Mouse (Mus musculus): ENCODE results near the gene Chmp6. TPM values are rescaled to one million over a fixed set of nuclear protein-coding genes. Genes with fewer than 3 reads are reported as not detected.

The Chmp6 gene
- polyA plus RNA-seq, 1 experiment from 2014 or later = 82.0 TPM

GRCm38 (mm10) chr11:119928023-119928681 is 14.9 kb downstream of the Chmp6 start:
- H3K36me3 ChIP-seq (ENCODE audit: control insufficient read depth, insufficient read depth, low read length) = no peaks in the 10 kb centered on the region
- H3K9ac ChIP-seq (ENCODE audit: low read length) = peak overlapping the region; percentile 35; the same call in 1 of the 2 replicates
- peak overlapping the region; percentile 33 for H3K4me2 ChIP-seq (ENCODE audit: low read depth, low read length)
- peak overlapping the region; percentile 23; the same call in 1 of the 2 replicates for H3K4me3 ChIP-seq (replicated peaks; ENCODE audit: low read length)
- ATAC-seq (ENCODE audit: insufficient read depth, low FRiP score) = no peak
- no peaks in the 10 kb centered on the region for H3K27me3 ChIP-seq (ENCODE audit: control insufficient read depth, insufficient read depth, low read length)
- 44% methylated on average over 16 of the region's 16 CpGs for WGBS
- no peaks in the 10 kb centered on the region for H3K9me3 ChIP-seq (replicated peaks; ENCODE audit: control insufficient read depth, low read length)
- 0 out of 2 replicates have a peak, but pooled peaks cover 2% of the 10 kb centered on the region for H3K4me1 ChIP-seq (ENCODE audit: control insufficient read depth, insufficient read depth, low read length)
- 0 out of 2 replicates have a peak overlapping the region, but pooled peaks have one; percentile 29 for H3K27ac ChIP-seq (ENCODE audit: low read length)

- Histone ChIP-seq H3K4me3 (replicated peaks; ENCODE audit: low read length) (no peak overlapping the region), H3K27ac (ENCODE audit: low read length) (no peak overlapping the region), H3K27me3 (ENCODE audit: control insufficient read depth, insufficient read depth, low read length) (no peaks in the 10 kb centered on the region), H3K4me1 (ENCODE audit: control insufficient read depth, insufficient read depth, low read length) (0 out of 2 replicates have a peak, but pooled peaks cover 2% of the 10 kb centered on the region), H3K4me2 (ENCODE audit: low read depth, low read length) (no peak overlapping the region), H3K9ac (ENCODE audit: low read length) (no peak overlapping the region), H3K36me3 (ENCODE audit: control insufficient read depth, insufficient read depth, low read length) (no peaks in the 10 kb centered on the region), H3K9me3 (replicated peaks; ENCODE audit: control insufficient read depth, low read length) (no peaks in the 10 kb centered on the region)
- no peak for ATAC-seq (ENCODE audit: insufficient read depth, low FRiP score)
- 71% methylated on average over 6 of the region's 6 CpGs for WGBS
Measured at GRCm38 (mm10) chr11:119929603-119930265, 16.5 kb downstream of the Chmp6 start.

- Histone ChIP-seq H3K36me3 (ENCODE audit: control insufficient read depth, insufficient read depth, low read length) (no peaks in the 10 kb centered on the region), H3K4me3 (replicated peaks; ENCODE audit: low read length) (no peak overlapping the region), H3K4me2 (ENCODE audit: low read depth, low read length) (no peak overlapping the region), H3K4me1 (ENCODE audit: control insufficient read depth, insufficient read depth, low read length) (peaks cover 15% of the 10 kb centered on the region), H3K27me3 (ENCODE audit: control insufficient read depth, insufficient read depth, low read length) (no peaks in the 10 kb centered on the region), H3K9me3 (replicated peaks; ENCODE audit: control insufficient read depth, low read length) (no peaks in the 10 kb centered on the region), H3K9ac (ENCODE audit: low read length) (no peak overlapping the region), H3K27ac (ENCODE audit: low read length) (no peak overlapping the region)
- no peak for ATAC-seq (ENCODE audit: insufficient read depth, low FRiP score)
- 70% methylated on average over 10 of the region's 10 CpGs for WGBS
Measured at GRCm38 (mm10) chr11:119931809-119932208, 18.6 kb downstream of the Chmp6 start.

- ATAC-seq (ENCODE audit: insufficient read depth, low FRiP score) = no peak
- WGBS = 60% methylated on average over 4 of the region's 4 CpGs
- no peak overlapping the region for H3K27ac ChIP-seq (ENCODE audit: low read length)
Measured at GRCm38 (mm10) chr11:119933142-119933541, 19.9 kb downstream of the Chmp6 start.

GRCm38 (mm10) chr11:119933819-119934583 is 20.8 kb downstream of the Chmp6 start:
- H3K27me3 ChIP-seq (ENCODE audit: control insufficient read depth, insufficient read depth, low read length) = no peaks in the 10 kb centered on the region
- ATAC-seq (ENCODE audit: insufficient read depth, low FRiP score) = no peak
- no peaks in the 10 kb centered on the region for H3K9me3 ChIP-seq (replicated peaks; ENCODE audit: control insufficient read depth, low read length)
- no peak overlapping the region for H3K27ac ChIP-seq (ENCODE audit: low read length)
- H3K36me3 ChIP-seq (ENCODE audit: control insufficient read depth, insufficient read depth, low read length) = no peaks in the 10 kb centered on the region
- H3K4me3 ChIP-seq (replicated peaks; ENCODE audit: low read length) = no peak overlapping the region
- no peak overlapping the region for H3K9ac ChIP-seq (ENCODE audit: low read length)
- H3K4me2 ChIP-seq (ENCODE audit: low read depth, low read length) = no peak overlapping the region
- 83% methylated on average over 8 of the region's 8 CpGs for WGBS
- peaks cover 33% of the 10 kb centered on the region for H3K4me1 ChIP-seq (ENCODE audit: control insufficient read depth, insufficient read depth, low read length)

More at GRCm38 (mm10) chr11:119933142-119933541, 19.9 kb downstream of the Chmp6 start:
- no peaks in the 10 kb centered on the region for H3K27me3 ChIP-seq (ENCODE audit: control insufficient read depth, insufficient read depth, low read length)
- no peaks in the 10 kb centered on the region for H3K9me3 ChIP-seq (replicated peaks; ENCODE audit: control insufficient read depth, low read length)
- H3K9ac ChIP-seq (ENCODE audit: low read length) = 0 out of 2 replicates have a peak overlapping the region, but pooled peaks have one; percentile 5
- no peak overlapping the region for H3K4me2 ChIP-seq (ENCODE audit: low read depth, low read length)
- no peaks in the 10 kb centered on the region for H3K36me3 ChIP-seq (ENCODE audit: control insufficient read depth, insufficient read depth, low read length)
- H3K4me1 ChIP-seq (ENCODE audit: control insufficient read depth, insufficient read depth, low read length) = peaks cover 26% of the 10 kb centered on the region
- H3K4me3 ChIP-seq (replicated peaks; ENCODE audit: low read length) = no peak overlapping the region

GRCm38 (mm10) chr11:119934773-119935172 is 21.5 kb downstream of the Chmp6 start:
- Histone ChIP-seq H3K4me2 (ENCODE audit: low read depth, low read length) (no peak overlapping the region), H3K4me3 (replicated peaks; ENCODE audit: low read length) (no peak overlapping the region), H3K9me3 (replicated peaks; ENCODE audit: control insufficient read depth, low read length) (no peaks in the 10 kb centered on the region), H3K9ac (ENCODE audit: low read length) (no peak overlapping the region), H3K27ac (ENCODE audit: low read length) (no peak overlapping the region), H3K36me3 (ENCODE audit: control insufficient read depth, insufficient read depth, low read length) (no peaks in the 10 kb centered on the region), H3K27me3 (ENCODE audit: control insufficient read depth, insufficient read depth, low read length) (no peaks in the 10 kb centered on the region), H3K4me1 (ENCODE audit: control insufficient read depth, insufficient read depth, low read length) (peaks cover 41% of the 10 kb centered on the region)
- WGBS = 70% methylated on average over 8 of the region's 8 CpGs
- no peak for ATAC-seq (ENCODE audit: insufficient read depth, low FRiP score)

- Histone ChIP-seq H3K4me2 (ENCODE audit: low read depth, low read length) (no peak overlapping the region), H3K4me3 (replicated peaks; ENCODE audit: low read length) (no peak overlapping the region), H3K27ac (ENCODE audit: low read length) (peak overlapping the region; percentile 94; the same call in 1 of the 2 replicates), H3K4me1 (ENCODE audit: control insufficient read depth, insufficient read depth, low read length) (peaks cover 46% of the 10 kb centered on the region), H3K9ac (ENCODE audit: low read length) (0 out of 2 replicates have a peak overlapping the region, but pooled peaks have one; percentile 42), H3K9me3 (replicated peaks; ENCODE audit: control insufficient read depth, low read length) (no peaks in the 10 kb centered on the region), H3K36me3 (ENCODE audit: control insufficient read depth, insufficient read depth, low read length) (no peaks in the 10 kb centered on the region), H3K27me3 (ENCODE audit: control insufficient read depth, insufficient read depth, low read length) (no peaks in the 10 kb centered on the region)
- 33% methylated on average over 6 of the region's 6 CpGs for WGBS
- no peak for ATAC-seq (ENCODE audit: insufficient read depth, low FRiP score)
Measured at GRCm38 (mm10) chr11:119935457-119935856, 22.2 kb downstream of the Chmp6 start.

GRCm38 (mm10) chr11:119936456-119936855 is 23.2 kb downstream of the Chmp6 start:
- Histone ChIP-seq H3K4me3 (replicated peaks; ENCODE audit: low read length) (no peak overlapping the region), H3K4me2 (ENCODE audit: low read depth, low read length) (peak overlapping the region; percentile 29; the same call in 1 of the 2 replicates), H3K4me1 (ENCODE audit: control insufficient read depth, insufficient read depth, low read length) (peaks cover 54% of the 10 kb centered on the region), H3K9me3 (replicated peaks; ENCODE audit: control insufficient read depth, low read length) (no peaks in the 10 kb centered on the region), H3K36me3 (ENCODE audit: control insufficient read depth, insufficient read depth, low read length) (no peaks in the 10 kb centered on the region), H3K27me3 (ENCODE audit: control insufficient read depth, insufficient read depth, low read length) (no peaks in the 10 kb centered on the region), H3K9ac (ENCODE audit: low read length) (peak overlapping the region; percentile 34; the same call in 1 of the 2 replicates), H3K27ac (ENCODE audit: low read length) (peak overlapping the region; percentile 94)
- 72% methylated on average over 2 of the region's 2 CpGs for WGBS
- no peak for ATAC-seq (ENCODE audit: insufficient read depth, low FRiP score)
